Mouse (Mus musculus) CD8-positive naive resting alpha-beta T cell, adult 2 months (primary cell): ENCODE data around the gene Coro7.
A peak's percentile ranks its signal among the peaks of the same experiment; 100 is the strongest.
"Not testable (repeated sequence)": the region's sequence is repeated elsewhere in the genome, so short reads cannot be mapped to it uniquely, and the experiment has no call there.

Experiments used
- DNase-seq, 2 experiments: peaks; one replicate each; pipeline ENCODE4 v3.0.0; 2022; ENCODE audit warnings: low read depth in 2 of 2, low spot score in 2 of 2

The Coro7 gene

GRCm38 (mm10) chr16:4597296-4597695 lies 82.3 kb downstream of the Coro7 start:
- no peak for DNase-seq

- DNase-seq, result no peak
Measured at GRCm38 (mm10) chr16:4596836-4597235, 82.7 kb downstream of the Coro7 start.

DNA sequence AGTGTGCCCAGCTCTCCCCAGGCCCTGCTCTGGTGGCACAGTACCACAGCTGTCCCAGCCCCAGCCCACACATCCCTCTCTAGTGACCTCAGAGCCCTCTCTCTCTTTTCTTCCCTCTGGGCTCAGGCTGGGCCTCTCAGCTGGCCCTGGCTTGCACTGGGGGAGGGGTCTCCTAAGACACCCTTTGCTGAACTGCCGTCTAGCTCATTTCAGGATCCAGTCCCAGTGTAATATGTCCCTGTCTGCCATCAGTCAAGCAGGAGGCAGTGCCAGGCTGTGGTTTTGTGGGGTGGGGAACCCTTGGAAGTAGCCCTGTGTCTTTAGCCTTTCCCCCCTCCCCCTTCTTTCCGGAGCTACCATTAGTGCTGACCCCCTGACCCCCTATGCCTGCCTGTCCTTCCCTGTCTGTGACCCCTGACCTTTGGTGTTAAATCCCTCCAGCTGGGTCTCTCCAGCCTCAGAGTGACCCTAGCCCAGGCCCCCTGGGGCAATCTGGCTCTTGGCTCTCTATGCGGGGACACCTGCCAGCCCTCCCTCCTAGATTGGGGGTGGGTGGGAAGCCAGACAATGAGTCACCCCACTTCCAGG lies 83.3 kb downstream of the Coro7 start:
- DNase-seq, result no peak

DNA sequence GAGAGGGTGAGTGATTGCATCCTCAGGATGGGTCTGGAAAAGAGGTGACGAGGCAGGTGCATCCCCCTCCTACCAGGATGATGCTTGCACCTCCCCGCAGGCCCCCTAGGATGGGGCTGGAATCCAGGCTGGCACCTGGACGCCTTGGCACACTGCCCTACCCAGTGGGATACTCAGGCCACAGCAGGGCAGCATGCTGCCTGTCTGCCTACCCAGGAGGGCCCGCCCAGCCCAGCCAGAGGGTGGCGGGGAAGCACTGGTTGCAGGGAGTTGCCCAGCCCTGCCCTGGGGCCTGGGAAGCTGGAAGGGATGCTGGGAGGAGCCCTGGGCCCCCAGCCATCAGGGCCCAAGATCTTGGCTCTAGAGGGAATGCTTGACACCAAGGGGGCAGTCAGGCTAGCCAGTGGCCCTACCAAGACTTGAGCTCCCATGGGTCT lies 84.0 kb downstream of the Coro7 start:
- DNase-seq, result no peak

DNA sequence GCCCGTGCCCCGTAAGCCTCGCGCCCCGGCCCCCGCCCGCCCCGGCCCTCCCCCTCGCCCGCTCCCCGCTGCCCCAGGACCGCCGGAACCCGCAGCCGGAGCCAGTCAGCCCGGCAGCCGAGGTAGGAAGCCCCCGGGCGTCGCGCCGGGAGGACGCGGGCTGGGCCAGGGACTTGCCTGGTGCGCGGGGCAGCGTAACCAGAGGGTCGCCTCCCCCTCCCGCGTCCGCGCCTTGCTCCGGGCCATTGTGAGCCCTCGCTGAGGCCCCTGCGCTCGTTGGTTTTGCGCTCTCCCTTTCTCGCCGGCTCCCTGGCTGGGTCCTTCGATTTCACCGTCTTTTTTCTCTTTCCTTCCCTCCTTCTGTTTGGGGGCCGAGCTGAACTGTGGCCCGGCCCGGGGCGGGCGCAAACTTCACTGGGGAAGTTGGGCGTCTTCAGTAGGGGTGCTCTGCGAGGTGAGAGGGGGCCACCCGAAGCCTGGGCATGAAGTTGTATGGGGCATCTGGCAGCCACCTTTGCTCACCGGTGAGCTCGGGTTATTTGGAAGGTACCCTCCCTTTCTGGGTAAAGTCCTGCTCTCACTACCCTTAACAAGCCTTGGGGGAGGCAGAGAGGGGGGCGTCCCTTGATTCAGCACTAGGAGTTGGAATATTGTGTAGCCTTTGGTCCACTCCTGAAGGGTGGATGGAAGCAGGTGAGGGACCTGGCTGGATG lies 84.6 kb downstream of the Coro7 start:
- no peak for DNase-seq

DNA sequence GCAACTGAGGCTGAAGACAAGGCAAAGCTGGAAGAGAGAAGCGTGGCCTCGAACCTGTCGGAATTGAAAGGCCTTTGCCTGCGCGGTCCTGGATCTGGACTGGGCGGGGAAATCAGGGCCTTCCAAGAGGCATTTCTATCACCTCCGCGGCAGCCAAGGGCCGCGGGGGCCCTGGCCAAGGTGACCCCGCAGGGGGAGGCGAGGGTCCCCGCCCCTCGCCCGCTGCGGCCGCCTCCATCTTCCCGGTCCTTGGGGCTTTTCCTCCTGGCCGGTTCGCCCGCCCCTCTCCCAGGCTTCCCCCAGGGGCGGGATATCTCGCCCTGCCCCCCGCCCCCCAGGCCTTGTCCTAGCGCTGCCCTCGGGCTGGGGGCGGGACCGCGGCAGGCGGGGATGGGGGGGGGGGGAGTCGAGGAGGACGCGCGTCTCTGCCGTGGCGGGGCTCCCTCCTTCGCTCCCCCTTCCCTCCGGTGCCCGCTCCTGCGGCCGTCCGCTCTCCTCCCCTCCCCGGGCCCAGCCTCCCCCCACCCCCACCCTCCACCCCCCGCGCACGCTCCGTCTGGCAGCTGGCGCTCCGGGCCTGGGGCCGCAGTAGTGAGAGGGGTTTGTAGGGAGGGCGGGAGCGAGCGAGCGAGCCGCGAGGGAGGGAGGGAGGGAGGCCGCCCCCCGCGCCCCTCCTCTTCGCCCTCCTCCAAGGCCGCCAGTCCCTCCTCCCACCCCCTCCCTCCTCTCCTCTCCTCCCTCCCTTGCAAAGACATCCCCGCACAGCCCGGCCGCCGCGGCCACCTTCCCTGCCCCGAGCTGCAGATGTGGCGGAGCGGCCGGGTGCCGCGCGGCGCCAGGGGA lies 85.4 kb downstream of the Coro7 start, which contains the start of gene Glis2:
TSS of gene Glis2 (plus strand) at position 743 of the 843 bp plus-strand sequence.
- DNase-seq, result no peak

GRCm38 (mm10) chr16:4592909-4593875 lies 86.4 kb downstream of the Coro7 start:
- peak in 1 of 2 experiments; percentile 40 for DNase-seq

- no peak for DNase-seq
Measured at GRCm38 (mm10) chr16:4590236-4590635, 89.3 kb downstream of the Coro7 start.

DNA sequence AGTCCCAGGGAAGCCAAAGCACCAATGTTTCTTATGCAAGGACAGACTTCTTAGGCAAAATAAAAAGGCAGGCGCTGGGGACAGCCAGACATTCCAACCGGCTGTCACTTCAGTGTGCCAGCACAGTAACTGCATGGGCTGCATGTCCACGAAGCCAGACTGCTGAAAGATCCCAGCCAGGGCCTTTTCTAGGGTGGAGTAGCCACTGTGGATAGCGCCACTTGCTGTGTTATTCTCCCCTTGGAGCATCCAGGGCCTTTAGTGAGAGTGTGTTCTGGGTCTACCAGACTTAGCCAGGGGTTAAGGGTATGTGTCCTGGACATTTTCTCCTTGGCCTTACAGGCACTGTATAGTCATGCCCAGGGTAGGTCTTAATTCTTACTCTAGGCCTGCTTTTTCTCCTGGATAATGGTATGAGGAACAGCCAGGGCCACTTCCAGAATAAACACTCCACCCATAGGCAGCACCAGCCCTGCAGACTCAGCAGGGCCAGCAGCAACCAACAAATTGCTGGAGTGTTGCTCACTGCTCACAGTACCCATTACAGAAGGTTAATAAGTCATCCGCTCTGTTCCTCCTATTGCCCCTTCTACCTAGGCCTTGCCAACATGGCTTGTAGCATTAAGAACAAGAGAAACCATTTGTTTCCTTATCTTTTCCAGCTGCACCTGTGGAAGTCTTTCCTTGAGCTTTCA lies 91.9 kb downstream of the Coro7 start:
- no peak for DNase-seq

- DNase-seq, result peak; percentile 80 to 86
Measured at GRCm38 (mm10) chr16:4586531-4587123, 93.0 kb downstream of the Coro7 start.

DNA sequence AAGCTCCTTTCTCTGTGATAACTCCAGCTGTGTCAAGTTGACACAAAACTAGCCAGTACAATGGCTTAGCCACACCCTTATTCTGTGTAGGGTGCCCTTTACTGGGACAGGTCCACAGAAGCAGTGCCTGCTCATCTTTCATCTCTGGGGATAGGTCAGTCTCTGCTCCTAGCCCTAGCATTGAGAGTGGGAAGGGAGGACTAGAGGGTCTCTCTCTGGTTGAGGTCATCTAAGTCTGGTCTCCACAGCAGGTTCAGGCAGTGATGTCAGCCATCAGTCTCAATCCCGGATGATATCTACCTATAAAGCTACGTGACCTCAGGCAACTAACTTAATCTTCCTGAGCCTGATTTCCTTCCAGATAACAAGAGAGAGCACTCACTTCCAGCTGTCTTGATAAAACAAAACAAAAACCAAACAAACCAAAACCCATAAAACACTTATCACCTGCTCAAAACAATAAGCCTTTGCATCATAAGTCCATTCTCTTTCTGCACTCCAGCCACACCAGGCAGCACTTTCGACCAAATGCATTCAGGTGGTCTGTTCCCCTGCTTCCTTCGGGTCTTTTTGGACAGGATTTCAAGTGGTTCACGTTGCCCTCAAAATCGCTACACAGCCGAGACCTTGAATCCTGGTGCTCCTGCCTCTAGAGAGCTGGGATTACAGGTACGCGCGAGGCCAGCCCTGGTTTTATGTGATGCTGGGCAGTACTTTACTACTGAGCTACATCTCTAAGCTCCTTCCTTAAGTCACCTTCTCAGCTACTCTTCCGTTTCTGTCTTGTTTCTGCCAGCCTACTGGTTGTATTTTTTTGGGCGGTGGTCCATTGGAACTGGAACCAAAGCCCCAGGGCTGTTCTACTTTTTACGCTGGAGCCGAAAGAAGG lies 93.7 kb downstream of the Coro7 start:
- DNase-seq, result no peak

GRCm38 (mm10) chr16:4584438-4584837 lies 95.1 kb downstream of the Coro7 start:
- no peak for DNase-seq

GRCm38 (mm10) chr16:4583807-4584206 lies 95.8 kb downstream of the Coro7 start:
- no peak for DNase-seq

DNA sequence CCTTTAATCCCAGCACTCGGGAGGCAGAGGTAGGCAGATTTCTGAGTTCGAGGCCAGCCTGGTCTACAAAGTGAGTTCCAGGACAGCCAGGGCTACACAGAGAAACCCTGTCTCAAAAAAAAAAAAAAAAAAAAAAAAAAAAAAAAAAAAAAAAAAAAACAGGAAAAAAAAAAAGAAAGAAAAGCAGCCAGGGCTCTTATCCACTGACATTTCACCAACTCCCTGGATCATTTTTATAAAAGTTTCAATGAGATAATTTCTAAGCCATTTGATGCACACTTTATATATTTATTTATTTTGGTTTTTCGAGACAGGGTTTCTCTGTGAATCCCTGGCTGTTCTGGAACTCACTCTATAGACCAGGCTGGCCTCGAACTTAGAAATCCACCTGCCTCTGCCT lies 98.4 kb downstream of the Coro7 start:
- DNase-seq, result not testable (repeated sequence)

- DNase-seq, result no peak
Measured at GRCm38 (mm10) chr16:4578630-4579029, 100.9 kb downstream of the Coro7 start.

DNA sequence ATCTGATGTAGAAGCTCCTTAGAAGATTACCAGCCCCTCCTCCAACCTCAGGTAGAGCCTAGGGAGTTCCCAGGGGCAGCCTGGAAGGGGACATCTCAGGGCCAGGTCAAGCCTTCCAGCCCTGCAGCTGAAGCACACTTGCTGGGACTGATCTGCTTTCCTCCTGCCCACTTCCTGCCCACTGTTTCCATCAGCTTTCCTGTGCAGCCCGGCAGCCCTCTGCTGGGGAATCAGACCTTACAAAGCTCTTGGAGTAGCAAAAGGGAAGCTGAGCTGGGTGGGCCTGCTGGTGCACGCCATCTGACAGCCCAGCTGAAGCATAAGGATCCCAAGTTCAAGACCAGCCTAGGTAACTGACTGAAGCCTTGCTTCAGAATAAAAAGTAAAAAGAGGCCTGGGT lies 102.7 kb downstream of the Coro7 start:
- DNase-seq, result no peak
